Mouse (Mus musculus) forebrain, embryonic 14.5 days (tissue): Measurements from ENCODE around the gene Pde4d. TPM values are rescaled to one million over a fixed set of nuclear protein-coding genes. Genes with fewer than 3 reads are reported as not detected.

Source experiments
- ATAC-seq: fragments of 200-750 bp; cut with Nextera tagmentation; 2 replicates; pipeline ENCODE4 v1.8.0; 2017; ENCODE audit warnings: mild to moderate bottlenecking, moderate library complexity
- DNase-seq: peaks from one replicate; pipeline ENCODE4 v3.0.0-alpha.2; 2015; ENCODE audit warnings: low spot score
- H3K27ac ChIP-seq: fragments of 300-500 bp; sonication (generic); 2 replicates; pipeline ENCODE4 v1.5.1; 2014; ENCODE audit warnings: low read depth, mild to moderate bottlenecking, control low read depth, low read length, moderate library complexity
- H3K27me3 ChIP-seq: fragments of 300-500 bp; sonication (generic); replicated peaks from 2 replicates; pipeline ENCODE4 v1.6.1; 2014; ENCODE audit warnings: low read length, control low read depth, mixed read lengths; ENCODE audit not compliant: control insufficient read depth, insufficient read depth
- H3K36me3 ChIP-seq: fragments of 300-500 bp; sonication (generic); 2 replicates; pipeline ENCODE4 v1.6.1; 2014; ENCODE audit warnings: low read length, control low read depth; ENCODE audit not compliant: control insufficient read depth, insufficient read depth
- H3K4me1 ChIP-seq: fragments of 300-500 bp; sonication (generic); 2 replicates; pipeline ENCODE4 v1.6.1; 2014; ENCODE audit warnings: antibody characterized with exemption, low read length, control low read depth; ENCODE audit not compliant: control insufficient read depth, insufficient read depth
- H3K4me2 ChIP-seq: fragments of 300-500 bp; sonication (generic); 2 replicates; pipeline ENCODE4 v1.6.1; 2014; ENCODE audit warnings: mild to moderate bottlenecking, control low read depth, low read length
- H3K4me3 ChIP-seq: fragments of 300-500 bp; sonication (generic); 2 replicates; pipeline ENCODE4 v1.5.1; 2014; ENCODE audit warnings: low read depth, low read length, control low read depth
- H3K9ac ChIP-seq: fragments of 300-500 bp; sonication (generic); 2 replicates; pipeline ENCODE4 v1.6.1; 2014; ENCODE audit warnings: mild to moderate bottlenecking, low read length, control low read depth, moderate library complexity
- H3K9me3 ChIP-seq: fragments of 300-500 bp; sonication (generic); replicated peaks from 2 replicates; pipeline ENCODE4 v1.6.1; 2016; ENCODE audit warnings: low read length, control low read depth, mixed read lengths; ENCODE audit not compliant: control insufficient read depth
- WGBS: fragments of 180-500 bp; shearing (Covaris S2); extraction: QIAGEN DNeasy Blood & Tissue Kit; methylation state at CpG from one replicate; pipeline ENCODE4 v1.1.7; 2014; 5-methylcytosine and 5-hydroxymethylcytosine counted together
- polyA plus RNA-seq: library from polyadenylated mRNA; unstranded; fragments of >200 nt; fragmentation: Nextera tagmentation; extraction: Ambion mirVana; gene quantifications from 2 replicates; pipeline ENCODE4 v1.2.1, GENCODE M21; 2014

The Pde4d gene
- polyA plus RNA-seq, 1 experiment from 2014 or later, result 13.7 TPM

GRCm38 (mm10) chr13:108824638-108825310 lies 375.0 kb downstream of the Pde4d start:
- ATAC-seq, result no peak
- H3K9me3 ChIP-seq, result no peaks in the 10 kb centered on the region
- H3K36me3 ChIP-seq, result no peaks in the 10 kb centered on the region
- no peak overlapping the region for H3K9ac ChIP-seq
- no peak overlapping the region for H3K4me3 ChIP-seq
- no peaks in the 10 kb centered on the region for H3K4me1 ChIP-seq
- no peaks in the 10 kb centered on the region for H3K27me3 ChIP-seq
- 87% methylated on average over 8 of the region's 8 CpGs for WGBS
- peak; percentile 10 for DNase-seq
- no peak overlapping the region for H3K27ac ChIP-seq
- H3K4me2 ChIP-seq, result no peak overlapping the region

- DNase-seq (no peak), ATAC-seq (no peak)
- no peak overlapping the region for H3K27ac ChIP-seq
Measured at GRCm38 (mm10) chr13:108825501-108825900, 375.8 kb downstream of the Pde4d start.

DNA sequence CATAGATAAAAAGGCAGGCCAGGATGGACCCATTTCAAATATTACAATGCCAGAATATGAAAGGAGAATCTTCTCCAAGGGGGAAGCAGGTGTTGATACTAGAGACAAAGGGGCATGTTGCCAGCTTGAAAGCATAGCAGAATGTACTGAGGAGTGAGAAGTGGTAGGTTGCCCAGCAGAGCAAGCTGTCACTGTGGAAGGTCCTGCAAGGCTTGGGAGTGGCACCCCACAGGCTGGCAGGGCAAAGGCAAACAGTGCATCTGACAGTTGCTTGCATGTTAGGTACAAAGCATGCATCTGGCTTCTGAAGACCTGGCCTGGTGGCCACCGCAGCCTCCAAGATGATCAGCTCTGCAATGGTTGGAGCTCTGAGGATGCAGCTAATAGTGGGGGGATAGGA lies 384.4 kb downstream of the Pde4d start:
- Histone ChIP-seq H3K27ac (no peak overlapping the region), H3K9me3 (no peaks in the 10 kb centered on the region), H3K9ac (no peak overlapping the region), H3K36me3 (no peaks in the 10 kb centered on the region), H3K4me2 (no peak overlapping the region), H3K4me3 (no peak overlapping the region), H3K4me1 (no peaks in the 10 kb centered on the region), H3K27me3 (no peaks in the 10 kb centered on the region)
- ATAC-seq, result no peak
- WGBS, result 94% methylated on average over 1 of the region's 1 CpGs
- DNase-seq, result peak; percentile 8

More at GRCm38 (mm10) chr13:108825501-108825900, 375.8 kb downstream of the Pde4d start:
- Histone ChIP-seq H3K4me3 (no peak overlapping the region), H3K9me3 (no peaks in the 10 kb centered on the region), H3K9ac (no peak overlapping the region), H3K36me3 (no peaks in the 10 kb centered on the region), H3K27me3 (no peaks in the 10 kb centered on the region), H3K4me1 (no peaks in the 10 kb centered on the region), H3K4me2 (no peak overlapping the region)
- WGBS, result 93% methylated on average over 6 of the region's 6 CpGs

GRCm38 (mm10) chr13:108836314-108836713 lies 386.6 kb downstream of the Pde4d start:
- H3K27ac ChIP-seq, result no peak overlapping the region
- ATAC-seq, result no peak
- WGBS, result 82% methylated on average over 3 of the region's 3 CpGs

DNA sequence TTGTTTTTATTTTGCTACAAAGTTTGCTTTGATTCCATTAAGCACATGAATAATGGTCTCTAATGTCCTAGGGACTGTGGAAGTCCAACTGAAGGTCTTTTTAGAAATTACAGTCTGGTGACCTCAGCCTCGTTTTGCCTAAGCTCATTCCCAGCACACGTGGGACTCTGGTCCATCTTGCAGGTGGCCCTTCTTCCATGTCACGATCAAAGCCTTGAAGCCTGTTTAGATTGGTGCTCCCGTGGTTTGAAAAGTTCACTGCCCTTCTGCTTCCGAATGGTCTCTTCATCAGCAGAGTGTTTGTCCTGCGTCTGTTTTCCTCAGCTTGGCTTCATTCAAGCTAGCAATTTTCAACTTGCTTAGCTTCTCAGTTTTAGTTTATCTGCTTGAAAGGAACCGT lies 389.4 kb downstream of the Pde4d start:
- H3K4me3 ChIP-seq, result no peak overlapping the region
- no peak for DNase-seq
- 63% methylated on average over 7 of the region's 7 CpGs for WGBS

More at GRCm38 (mm10) chr13:108836314-108836713, 386.6 kb downstream of the Pde4d start:
- Histone ChIP-seq H3K27me3 (no peaks in the 10 kb centered on the region), H3K4me2 (no peak overlapping the region), H3K9ac (no peak overlapping the region), H3K36me3 (no peaks in the 10 kb centered on the region), H3K4me3 (no peak overlapping the region), H3K4me1 (no peaks in the 10 kb centered on the region), H3K9me3 (no peaks in the 10 kb centered on the region)
- DNase-seq, result no peak

GRCm38 (mm10) chr13:108854090-108854489 lies 404.3 kb downstream of the Pde4d start:
- H3K9me3 ChIP-seq, result no peaks in the 10 kb centered on the region
- H3K4me3 ChIP-seq, result no peak overlapping the region
- 75% methylated on average over 5 of the region's 5 CpGs for WGBS
- ATAC-seq, result no peak
- no peak overlapping the region for H3K4me2 ChIP-seq
- no peak overlapping the region for H3K27ac ChIP-seq
- H3K9ac ChIP-seq, result no peak overlapping the region
- no peak for DNase-seq
- no peaks in the 10 kb centered on the region for H3K27me3 ChIP-seq
- H3K4me1 ChIP-seq, result no peaks in the 10 kb centered on the region
- no peaks in the 10 kb centered on the region for H3K36me3 ChIP-seq

More for the DNA sequence above, 389.4 kb downstream of the Pde4d start:
- Histone ChIP-seq H3K27ac (no peak overlapping the region), H3K36me3 (no peaks in the 10 kb centered on the region), H3K27me3 (no peaks in the 10 kb centered on the region), H3K9ac (no peak overlapping the region), H3K4me2 (no peak overlapping the region), H3K4me1 (no peaks in the 10 kb centered on the region), H3K9me3 (no peaks in the 10 kb centered on the region)
- ATAC-seq, result no peak

GRCm38 (mm10) chr13:108856776-108857435 lies 407.2 kb downstream of the Pde4d start:
- Histone ChIP-seq H3K9ac (no peak overlapping the region), H3K36me3 (no peaks in the 10 kb centered on the region), H3K9me3 (no peaks in the 10 kb centered on the region), H3K27me3 (no peaks in the 10 kb centered on the region), H3K4me3 (no peak overlapping the region), H3K4me1 (no peaks in the 10 kb centered on the region), H3K27ac (no peak overlapping the region), H3K4me2 (no peak overlapping the region)
- 86% methylated on average over 6 of the region's 6 CpGs for WGBS
- ATAC-seq (no peak), DNase-seq (no peak)

DNA sequence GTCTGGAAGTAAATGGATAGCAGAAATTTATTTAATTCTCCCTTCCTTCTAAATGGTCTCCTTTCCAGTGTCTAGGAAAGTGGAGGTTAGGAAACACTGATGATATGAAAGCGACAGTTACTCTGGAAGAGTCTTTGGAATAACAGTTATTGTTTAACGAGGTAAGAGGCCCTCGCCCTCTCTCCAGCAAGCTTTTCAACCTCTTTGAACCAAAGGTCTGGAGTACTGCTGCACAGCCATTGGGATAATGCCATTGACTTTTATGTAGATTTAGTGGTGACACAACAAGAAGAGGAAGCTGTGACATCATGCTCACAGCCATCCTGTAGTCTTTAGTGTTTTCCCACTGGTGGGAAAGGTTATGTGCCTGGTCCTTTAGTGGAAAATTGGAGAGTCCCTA lies 409.6 kb downstream of the Pde4d start:
- Histone ChIP-seq H3K9me3 (no peaks in the 10 kb centered on the region), H3K4me2 (no peak overlapping the region), H3K4me3 (no peak overlapping the region), H3K9ac (no peak overlapping the region), H3K36me3 (no peaks in the 10 kb centered on the region), H3K27ac (no peak overlapping the region), H3K27me3 (no peaks in the 10 kb centered on the region), H3K4me1 (no peaks in the 10 kb centered on the region)
- ATAC-seq, result no peak
- no peak for DNase-seq
- 83% methylated on average over 3 of the region's 3 CpGs for WGBS

DNA sequence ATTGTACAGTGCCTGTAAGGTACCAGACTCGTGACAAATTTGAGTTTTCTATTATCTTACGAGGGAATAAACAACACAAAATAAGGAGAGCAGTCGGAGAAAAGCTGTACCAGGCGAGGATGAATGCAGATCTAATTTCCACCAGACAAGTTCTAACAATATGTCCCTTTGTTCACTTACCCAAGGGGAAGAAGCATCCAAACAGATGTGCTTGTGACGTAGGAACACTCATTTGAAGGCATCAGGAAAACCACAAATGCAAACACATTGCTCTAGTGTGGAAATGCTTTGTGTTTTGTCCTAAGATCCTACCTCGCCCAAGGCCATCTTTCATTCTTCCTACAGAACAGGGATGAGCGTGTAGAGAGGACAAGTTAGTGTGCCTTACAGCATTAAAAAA lies 411.0 kb downstream of the Pde4d start:
- DNase-seq (no peak), ATAC-seq (no peak)
- Histone ChIP-seq H3K36me3 (no peaks in the 10 kb centered on the region), H3K27ac (no peak overlapping the region), H3K4me1 (no peaks in the 10 kb centered on the region), H3K9ac (no peak overlapping the region), H3K27me3 (no peaks in the 10 kb centered on the region), H3K4me3 (no peak overlapping the region), H3K4me2 (no peak overlapping the region), H3K9me3 (no peaks in the 10 kb centered on the region)
- WGBS, result 79% methylated on average over 7 of the region's 7 CpGs
